In genomic region chr9:21180841-21181240, GRCm38 (mm10) we compare ENCODE assay signal across 13 mouse cellular contexts. TPM values are rescaled to one million over a fixed set of nuclear protein-coding genes. Genes with fewer than 3 reads are reported as not detected.
DNase-seq lines count a peak whose midpoint lies in the region; ATAC-seq and TF ChIP-seq lines count a peak whose summit lies in the region.
"Had no signal": no experiment of that assay in that cellular context is flagged by ENCODE, and none has a peak within 500 bp of the region (broad histone marks: within the 10 kb centered on the region; RNA-seq: fewer than 3 reads in every experiment).

No protein-coding gene starts in this region.

- H3K4me2 ChIP-seq in intestine, embryonic 14.5 days (ENCODE audit: low read length): no peak overlapping the region
- no peak overlapping the region; the same call in 1 of the 2 replicates for H3K4me2 ChIP-seq in intestine, embryonic 16.5 days (ENCODE audit: low read depth, low read length)
- peak overlapping the region; percentile 72; the same call in 1 of the 2 replicates for H3K4me2 ChIP-seq in lung, postnatal 0 days (replicated peaks; ENCODE audit: low read depth, low read length)
- H3K4me2 ChIP-seq in embryonic facial prominence, embryonic 14.5 days (ENCODE audit: low read depth, low read length): 0 out of 2 replicates have a peak overlapping the region, but pooled peaks have one; percentile 54
- H3K4me2 ChIP-seq in myocyte (ENCODE audit: low read depth): peak overlapping the region; percentile 43

- H3ac ChIP-seq in myocyte (ENCODE audit: control insufficient read depth, insufficient read length): no peak overlapping the region

- WGBS in intestine, embryonic 14.5 days: 50% methylated on average over 1 of the region's 1 CpGs
- WGBS in intestine, embryonic 16.5 days: 53% methylated on average over 1 of the region's 1 CpGs
- WGBS in lung, postnatal 0 days: 61% methylated on average over 1 of the region's 1 CpGs
- 50% methylated on average over 1 of the region's 1 CpGs for WGBS in embryonic facial prominence, embryonic 14.5 days

- no peak for ATAC-seq in intestine, embryonic 14.5 days (replicated peaks; ENCODE audit: low FRiP score, low TSS enrichment, low read depth)
- ATAC-seq in intestine, embryonic 16.5 days: no peak
- ATAC-seq in lung, postnatal 0 days: no peak
- ATAC-seq in embryonic facial prominence, embryonic 14.5 days (ENCODE audit: low read depth): no peak

- no peak overlapping the region for H3K27ac ChIP-seq in intestine, embryonic 14.5 days (ENCODE audit: low read depth)
- no peak overlapping the region for H3K27ac ChIP-seq in intestine, embryonic 16.5 days (ENCODE audit: low read length)
- H3K27ac ChIP-seq in lung, postnatal 0 days (ENCODE audit: low read length): no peak overlapping the region
- H3K27ac ChIP-seq in embryonic facial prominence, embryonic 14.5 days (replicated peaks; ENCODE audit: low read depth, low read length): no peak overlapping the region
- H3K27ac ChIP-seq: embryonic facial prominence, embryonic 15.5 days had no signal

- no peaks in the 10 kb centered on the region for H3K79me2 ChIP-seq in myocyte (ENCODE audit: control insufficient read depth, insufficient read depth)

- peaks cover 5% of the 10 kb centered on the region; the same call in 1 of the 2 replicates for H3K27me3 ChIP-seq in intestine, embryonic 14.5 days (replicated peaks; ENCODE audit: control insufficient read depth, insufficient read depth, low read length)
- no peaks in the 10 kb centered on the region; the same call in 1 of the 2 replicates for H3K27me3 ChIP-seq in intestine, embryonic 16.5 days (replicated peaks; ENCODE audit: control insufficient read depth, insufficient read depth, low read length)
- no peaks in the 10 kb centered on the region for H3K27me3 ChIP-seq in lung, postnatal 0 days (replicated peaks; ENCODE audit: insufficient read depth, low read length)
- peaks cover 6% of the 10 kb centered on the region; the same call in 1 of the 2 replicates for H3K27me3 ChIP-seq in embryonic facial prominence, embryonic 14.5 days (replicated peaks; ENCODE audit: control insufficient read depth, insufficient read depth, low read length)
- no peaks in the 10 kb centered on the region for H3K27me3 ChIP-seq in myocyte (ENCODE audit: control insufficient read depth, insufficient read depth, insufficient read length)

- no peaks in the 10 kb centered on the region for H3K36me3 ChIP-seq in intestine, embryonic 14.5 days (ENCODE audit: control insufficient read depth, insufficient read depth, low read length)
- no peaks in the 10 kb centered on the region for H3K36me3 ChIP-seq in intestine, embryonic 16.5 days (ENCODE audit: control insufficient read depth, insufficient read depth, low read length)
- no peaks in the 10 kb centered on the region for H3K36me3 ChIP-seq in lung, postnatal 0 days (ENCODE audit: insufficient read depth, low read length)
- H3K36me3 ChIP-seq in embryonic facial prominence, embryonic 14.5 days (ENCODE audit: control insufficient read depth, insufficient read depth, low read length): no peaks in the 10 kb centered on the region
- H3K36me3 ChIP-seq in myocyte (ENCODE audit: control insufficient read depth, insufficient read depth): no peaks in the 10 kb centered on the region
- H3K36me3 ChIP-seq: embryonic facial prominence, embryonic 15.5 days; hindbrain, embryonic 10.5 days; limb, embryonic 15.5 days had no signal

- DNase-seq in intestine, embryonic 14.5 days (ENCODE audit: low spot score): peak; percentile 52
- no peak for DNase-seq in lung, postnatal 0 days (ENCODE audit: low spot score)
- DNase-seq in lung, postnatal 36 days: no peak
- DNase-seq in embryonic facial prominence, embryonic 14.5 days (ENCODE audit: low spot score): no peak
- no peak for DNase-seq in spleen, adult 18-20 months
- DNase-seq: cerebellum, adult 18-20 months; right cerebral cortex, postnatal 25 days; thymus, postnatal 25 days had no signal

- H3K9me3 ChIP-seq in intestine, embryonic 14.5 days (ENCODE audit: control insufficient read depth, low read length): no peaks in the 10 kb centered on the region
- no peaks in the 10 kb centered on the region for H3K9me3 ChIP-seq in intestine, embryonic 16.5 days (ENCODE audit: control insufficient read depth, low read length)
- H3K9me3 ChIP-seq in lung, postnatal 0 days (ENCODE audit: low read length): no peaks in the 10 kb centered on the region
- H3K9me3 ChIP-seq in embryonic facial prominence, embryonic 14.5 days (ENCODE audit: control insufficient read depth, low read length): no peaks in the 10 kb centered on the region
- H3K9me3 ChIP-seq: embryonic facial prominence, embryonic 15.5 days; hindbrain, embryonic 10.5 days; limb, embryonic 15.5 days had no signal

- H3K4me3 ChIP-seq in intestine, embryonic 14.5 days (ENCODE audit: low read depth, low read length): no peak overlapping the region
- no peak overlapping the region for H3K4me3 ChIP-seq in intestine, embryonic 16.5 days (ENCODE audit: low read length)
- H3K4me3 ChIP-seq in lung, postnatal 0 days (ENCODE audit: low read depth, low read length): no peak overlapping the region
- no peak overlapping the region for H3K4me3 ChIP-seq in embryonic facial prominence, embryonic 14.5 days (ENCODE audit: low read depth, low read length)
- peak overlapping the region; percentile 14 for H3K4me3 ChIP-seq in myocyte

- TF ChIP-seq POLR2A in myocyte (IDR thresholded peaks at IDR 0.05; ENCODE audit: insufficient read length, low read depth): no peak

- H3K4me1 ChIP-seq in intestine, embryonic 14.5 days (replicated peaks; ENCODE audit: control insufficient read depth, insufficient read depth, low read length): no peaks in the 10 kb centered on the region; the same call in 1 of the 2 replicates
- peaks cover 24% of the 10 kb centered on the region for H3K4me1 ChIP-seq in intestine, embryonic 16.5 days (ENCODE audit: control insufficient read depth, insufficient read depth, low read length)
- peaks cover 14% of the 10 kb centered on the region for H3K4me1 ChIP-seq in lung, postnatal 0 days (ENCODE audit: insufficient read depth, low read depth, low read length)
- peaks cover 12% of the 10 kb centered on the region for H3K4me1 ChIP-seq in embryonic facial prominence, embryonic 14.5 days (ENCODE audit: control insufficient read depth, insufficient read depth, low read length)

- TF ChIP-seq EP300 in lung, postnatal 0 days (IDR thresholded peaks at IDR 0.05): no peak

- H3K9ac ChIP-seq in intestine, embryonic 14.5 days (ENCODE audit: low read length): no peak overlapping the region
- H3K9ac ChIP-seq in intestine, embryonic 16.5 days (ENCODE audit: low read depth, low read length): no peak overlapping the region
- no peak overlapping the region for H3K9ac ChIP-seq in lung, postnatal 0 days (replicated peaks; ENCODE audit: low read depth)
- no peak overlapping the region for H3K9ac ChIP-seq in embryonic facial prominence, embryonic 14.5 days (ENCODE audit: low read depth, low read length)

- no peak for TF ChIP-seq CTCF in lung, postnatal 0 days (IDR thresholded peaks at IDR 0.05)

TF ChIP-seq in myocyte, 11 proteins besides CTCF, POLR2A, EP300 and RAD21 (continues in another document):
- TF ChIP-seq MYOG (IDR thresholded peaks at IDR 0.05; ENCODE audit: control insufficient read depth in 1 of 3, insufficient read depth in 1 of 3, insufficient read length in 2 of 3, low read depth in 2 of 3): no peak
- TF ChIP-seq SRF (IDR thresholded peaks at IDR 0.05; ENCODE audit: control insufficient read depth, insufficient read length, low read depth): no peak
- TF ChIP-seq TCF3 (IDR thresholded peaks at IDR 0.05; ENCODE audit: insufficient read length, low read depth): no peak
- no peak for TF ChIP-seq E2F4 (IDR thresholded peaks at IDR 0.05; ENCODE audit: insufficient read depth)
- no peak for TF ChIP-seq MYOD1 (IDR thresholded peaks at IDR 0.05; ENCODE audit: control insufficient read depth in 1 of 3, insufficient read length in 2 of 3, low read depth in 2 of 3)
- no peak for TF ChIP-seq CEBPB (IDR thresholded peaks at IDR 0.05; ENCODE audit: insufficient read depth, poor library complexity, severe bottlenecking)
- TF ChIP-seq POLR2AphosphoS2 (IDR thresholded peaks at IDR 0.05; ENCODE audit: insufficient read length, low read depth): no peak
- no peak for TF ChIP-seq USF1 (IDR thresholded peaks at IDR 0.05; ENCODE audit: low read depth)
- no peak for TF ChIP-seq TCF12 (IDR thresholded peaks at IDR 0.05; ENCODE audit: insufficient read depth, poor library complexity, severe bottlenecking)
- no peak for TF ChIP-seq MAX (IDR thresholded peaks at IDR 0.05; ENCODE audit: low read depth)

RNA-seq across cellular contexts. Expression of gene Pde4a, which starts 15.3 kb away (rescaled TPM):
- polyA plus RNA-seq in intestine, embryonic 14.5 days (2014; fragmentation: Nextera tagmentation; extraction: Ambion mirVana): 6.7 and 7.0 TPM in 2 replicates
- 6.2 and 7.8 TPM in 2 replicates for polyA plus RNA-seq in intestine, embryonic 16.5 days (2015; fragmentation: Nextera tagmentation; extraction: Ambion mirVana)
- 3.9 and 4.7 TPM in 2 replicates for polyA plus RNA-seq in lung, postnatal 0 days (2015; fragmentation: Nextera tagmentation; extraction: Ambion mirVana)
- 6.2 and 6.9 TPM in 2 replicates for polyA plus RNA-seq in embryonic facial prominence, embryonic 14.5 days (2014; fragmentation: Nextera tagmentation; extraction: Ambion mirVana)
- polyA plus RNA-seq in myocyte (2012; fragmentation: generic; extraction: Trizol): 3.6 TPM

RNA-seq across cellular contexts. Expression of gene Cdc37, which starts 31.1 kb away (rescaled TPM):
- 307 and 327 TPM in 2 replicates for polyA plus RNA-seq in intestine, embryonic 14.5 days (2014; fragmentation: Nextera tagmentation; extraction: Ambion mirVana)
- 247 and 261 TPM in 2 replicates for polyA plus RNA-seq in intestine, embryonic 16.5 days (2015; fragmentation: Nextera tagmentation; extraction: Ambion mirVana)
- polyA plus RNA-seq in lung, postnatal 0 days (2015; fragmentation: Nextera tagmentation; extraction: Ambion mirVana): 165 and 171 TPM in 2 replicates
- 259 and 298 TPM in 2 replicates for polyA plus RNA-seq in embryonic facial prominence, embryonic 14.5 days (2014; fragmentation: Nextera tagmentation; extraction: Ambion mirVana)
- polyA plus RNA-seq in myocyte (2012; fragmentation: generic; extraction: Trizol): 288 TPM

RNA-seq across cellular contexts. Expression of gene Tyk2, which starts 49.8 kb away (rescaled TPM):
- 11.7 and 12.1 TPM in 2 replicates for polyA plus RNA-seq in intestine, embryonic 14.5 days (2014; fragmentation: Nextera tagmentation; extraction: Ambion mirVana)
- polyA plus RNA-seq in intestine, embryonic 16.5 days (2015; fragmentation: Nextera tagmentation; extraction: Ambion mirVana): 17.0 and 18.1 TPM in 2 replicates
- polyA plus RNA-seq in lung, postnatal 0 days (2015; fragmentation: Nextera tagmentation; extraction: Ambion mirVana): 10.9 and 12.5 TPM in 2 replicates
- polyA plus RNA-seq in embryonic facial prominence, embryonic 14.5 days (2014; fragmentation: Nextera tagmentation; extraction: Ambion mirVana): 9.8 and 11.6 TPM in 2 replicates
- polyA plus RNA-seq in myocyte (2012; fragmentation: generic; extraction: Trizol): 11.4 TPM

RNA-seq across cellular contexts. Expression of gene Keap1, which starts 58.3 kb away (rescaled TPM):
- 41.0 and 43.0 TPM in 2 replicates for polyA plus RNA-seq in intestine, embryonic 14.5 days (2014; fragmentation: Nextera tagmentation; extraction: Ambion mirVana)
- 58.1 and 59.7 TPM in 2 replicates for polyA plus RNA-seq in intestine, embryonic 16.5 days (2015; fragmentation: Nextera tagmentation; extraction: Ambion mirVana)
- 44.7 and 45.9 TPM in 2 replicates for polyA plus RNA-seq in lung, postnatal 0 days (2015; fragmentation: Nextera tagmentation; extraction: Ambion mirVana)
- polyA plus RNA-seq in embryonic facial prominence, embryonic 14.5 days (2014; fragmentation: Nextera tagmentation; extraction: Ambion mirVana): 43.0 and 49.6 TPM in 2 replicates
- 34.1 TPM for polyA plus RNA-seq in myocyte (2012; fragmentation: generic; extraction: Trizol)

Comparison
In these comparisons a context has a peak if more than half of its experiments do, and no peak if none do; other contexts are left out.
1. H3K4me2 ChIP-seq: peak in lung, postnatal 0 days (single experiment), embryonic facial prominence, embryonic 14.5 days (single experiment) and myocyte (single experiment); none in intestine, embryonic 14.5 days (single experiment) and intestine, embryonic 16.5 days (single experiment).